Mouse (Mus musculus) frontal cortex, postnatal 14 days (tissue): ENCODE data around the gene Ntn4.
A peak's percentile ranks its signal among the peaks of the same experiment; 100 is the strongest.

Experiments used
- DNase-seq, 2 experiments: peaks; one replicate each; pipeline ENCODE4 v3.0.0; 2022; ENCODE audit warnings: low spot score in 2 of 2

The Ntn4 gene

GRCm38 (mm10) chr10:93730514-93730913 is 90.0 kb downstream of the Ntn4 start:
- DNase-seq, result no peak

- DNase-seq, result no peak
Observed at GRCm38 (mm10) chr10:93731248-93731691, 90.8 kb downstream of the Ntn4 start.

- DNase-seq, result no peak
Observed at GRCm38 (mm10) chr10:93736114-93736645, 95.7 kb downstream of the Ntn4 start.

GRCm38 (mm10) chr10:93737080-93737479 is 96.6 kb downstream of the Ntn4 start:
- no peak for DNase-seq

- no peak for DNase-seq
Observed at GRCm38 (mm10) chr10:93741446-93742096, 101.1 kb downstream of the Ntn4 start.

GRCm38 (mm10) chr10:93742097-93742446 is 101.6 kb downstream of the Ntn4 start:
- no peak for DNase-seq

GRCm38 (mm10) chr10:93742598-93742997 is 102.1 kb downstream of the Ntn4 start:
- DNase-seq, result no peak

- DNase-seq, result no peak
Observed at GRCm38 (mm10) chr10:93749267-93750192, 109.0 kb downstream of the Ntn4 start.

GRCm38 (mm10) chr10:93751302-93751701 is 110.8 kb downstream of the Ntn4 start:
- DNase-seq, result no peak

GRCm38 (mm10) chr10:93753711-93754391 is 113.4 kb downstream of the Ntn4 start:
- DNase-seq, result no peak

GRCm38 (mm10) chr10:93756211-93756610 is 115.7 kb downstream of the Ntn4 start:
- DNase-seq, result no peak

GRCm38 (mm10) chr10:93759644-93760043 is 119.2 kb downstream of the Ntn4 start:
- DNase-seq, result peak in 1 of 2 experiments; percentile 40

- no peak for DNase-seq
Observed at GRCm38 (mm10) chr10:93760429-93760828, 119.9 kb downstream of the Ntn4 start.

GRCm38 (mm10) chr10:93763074-93763473 is 122.6 kb downstream of the Ntn4 start:
- no peak for DNase-seq

- no peak for DNase-seq
Observed at GRCm38 (mm10) chr10:93766221-93766620, 125.7 kb downstream of the Ntn4 start.

GRCm38 (mm10) chr10:93767245-93767644 is 126.8 kb downstream of the Ntn4 start:
- DNase-seq, result no peak

GRCm38 (mm10) chr10:93768222-93768621 is 127.7 kb downstream of the Ntn4 start:
- DNase-seq, result no peak

GRCm38 (mm10) chr10:93771931-93772465 is 131.5 kb downstream of the Ntn4 start:
- peak; percentile 31 to 45 for DNase-seq

- DNase-seq, result no peak
Observed at GRCm38 (mm10) chr10:93772492-93772891, 132.0 kb downstream of the Ntn4 start.

GRCm38 (mm10) chr10:93776731-93777151 is 136.3 kb downstream of the Ntn4 start:
- DNase-seq, result no peak

- peak in 1 of 2 experiments; percentile 23 for DNase-seq
Observed at GRCm38 (mm10) chr10:93777372-93777771, 136.9 kb downstream of the Ntn4 start.
